Mouse (Mus musculus) ES-Bruce4 (cell line): Measurements from ENCODE around the gene 4930412O13Rik. TPM values are rescaled to one million over a fixed set of nuclear protein-coding genes. Genes with fewer than 3 reads are reported as not detected.
A peak's percentile ranks its signal among the peaks of the same experiment; 100 is the strongest.

ENCODE experiments used
- H3K27ac ChIP-seq: 2 replicates; pipeline ENCODE4 v1.5.1; 2012; ENCODE audit warnings: low read length, inconsistent platforms; ENCODE audit not compliant: insufficient read depth
- H3K27me3 ChIP-seq: 2 replicates; pipeline ENCODE4 v1.6.1; 2012; ENCODE audit warnings: mild to moderate bottlenecking, low read length, inconsistent platforms; ENCODE audit not compliant: control insufficient read depth, poor library complexity, insufficient read depth, severe bottlenecking
- H3K36me3 ChIP-seq: 2 replicates; pipeline ENCODE4 v1.6.1; 2012; ENCODE audit warnings: inconsistent platforms, mild to moderate bottlenecking, low read length, moderate library complexity; ENCODE audit not compliant: control insufficient read depth, poor library complexity, insufficient read depth, severe bottlenecking
- H3K4me1 ChIP-seq: one replicate; pipeline ENCODE4 v1.8.1; 2011; ENCODE audit warnings: low read length; ENCODE audit not compliant: control insufficient read depth, insufficient read depth
- H3K4me3 ChIP-seq: 2 replicates; pipeline ENCODE4 v1.5.1; 2011; ENCODE audit warnings: low read depth, mild to moderate bottlenecking, low read length
- H3K9ac ChIP-seq: 2 replicates; pipeline ENCODE4 v1.6.1; 2012; ENCODE audit warnings: low read depth, mild to moderate bottlenecking, inconsistent platforms; ENCODE audit not compliant: poor library complexity, severe bottlenecking
- H3K9me3 ChIP-seq: replicated peaks from 2 replicates; pipeline ENCODE4 v1.6.1; 2012; ENCODE audit warnings: mild to moderate bottlenecking, low read length, inconsistent platforms; ENCODE audit not compliant: control insufficient read depth, poor library complexity, insufficient read depth, severe bottlenecking
- CTCF ChIP-seq: IDR thresholded peaks from one replicate; pipeline ENCODE4 v1.8.1; 2011; ENCODE audit warnings: low read depth, low read length
- EP300 ChIP-seq: IDR thresholded peaks from 2 replicates; pipeline ENCODE4 v1.6.1; 2011; ENCODE audit warnings: low read depth, low read length; ENCODE audit not compliant: insufficient read depth
- POLR2A ChIP-seq: IDR thresholded peaks from one replicate; pipeline ENCODE4 v1.8.1; 2011; ENCODE audit warnings: low read length; ENCODE audit not compliant: insufficient read depth
- polyA plus RNA-seq: library from polyadenylated mRNA; stranded (reverse); fragments of >200 nt; gene quantifications from 2 replicates; pipeline ENCODE4 v1.2.4, GENCODE M21; 2011; ENCODE audit warnings: low read depth; ENCODE audit not compliant: missing spikeins, insufficient read depth, insufficient read length

4930412O13Rik gene
- polyA plus RNA-seq, 1 experiment = not detected

DNA sequence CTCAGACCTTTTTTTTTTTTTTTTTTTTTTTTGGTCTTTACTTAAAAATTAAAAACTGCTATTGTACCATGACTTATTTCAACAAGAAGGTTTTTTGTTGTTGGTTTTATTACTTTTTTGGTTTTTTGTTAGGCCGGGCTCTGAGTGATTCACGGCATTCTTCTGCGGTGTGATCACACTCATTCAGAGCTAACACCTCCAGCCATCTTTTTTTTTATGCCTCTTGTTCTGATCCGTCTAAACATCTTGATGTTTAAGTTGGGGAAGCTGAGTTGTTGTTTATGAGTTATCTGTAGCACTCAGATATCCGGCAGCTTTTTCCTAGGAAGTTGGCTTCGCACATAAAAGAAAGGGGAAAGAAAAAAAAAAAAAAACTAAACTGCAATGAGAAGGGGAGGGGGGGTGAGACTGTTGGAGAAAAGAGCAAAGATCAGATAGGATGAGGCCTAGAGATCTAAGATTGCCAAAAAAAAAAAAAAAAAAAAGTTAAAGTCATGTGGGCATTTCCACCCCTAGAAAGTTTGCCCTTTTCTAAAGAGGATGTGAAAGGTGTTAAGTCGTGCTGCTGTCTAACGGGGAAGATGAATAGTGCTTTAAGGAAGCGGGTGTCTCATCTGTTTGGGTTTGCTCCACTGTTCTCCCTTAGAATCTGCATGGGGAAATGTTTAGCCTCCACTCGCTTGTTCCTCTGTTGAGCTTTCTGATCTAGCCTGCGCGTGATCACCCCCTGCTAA, 13.8 kb upstream of the 4930412O13Rik start:
- H3K9me3 ChIP-seq = no peaks in the 10 kb centered on the region
- no peak overlapping the region for H3K4me3 ChIP-seq
- H3K27ac ChIP-seq = no peak overlapping the region
- H3K36me3 ChIP-seq = no peaks in the 10 kb centered on the region
- no peak for TF ChIP-seq CTCF
- TF ChIP-seq POLR2A = no peak
- TF ChIP-seq EP300 = no peak
- no peak overlapping the region for H3K9ac ChIP-seq
- no peaks in the 10 kb centered on the region; the same call in 1 of the 2 replicates for H3K27me3 ChIP-seq
- H3K4me1 ChIP-seq = no peaks in the 10 kb centered on the region

DNA sequence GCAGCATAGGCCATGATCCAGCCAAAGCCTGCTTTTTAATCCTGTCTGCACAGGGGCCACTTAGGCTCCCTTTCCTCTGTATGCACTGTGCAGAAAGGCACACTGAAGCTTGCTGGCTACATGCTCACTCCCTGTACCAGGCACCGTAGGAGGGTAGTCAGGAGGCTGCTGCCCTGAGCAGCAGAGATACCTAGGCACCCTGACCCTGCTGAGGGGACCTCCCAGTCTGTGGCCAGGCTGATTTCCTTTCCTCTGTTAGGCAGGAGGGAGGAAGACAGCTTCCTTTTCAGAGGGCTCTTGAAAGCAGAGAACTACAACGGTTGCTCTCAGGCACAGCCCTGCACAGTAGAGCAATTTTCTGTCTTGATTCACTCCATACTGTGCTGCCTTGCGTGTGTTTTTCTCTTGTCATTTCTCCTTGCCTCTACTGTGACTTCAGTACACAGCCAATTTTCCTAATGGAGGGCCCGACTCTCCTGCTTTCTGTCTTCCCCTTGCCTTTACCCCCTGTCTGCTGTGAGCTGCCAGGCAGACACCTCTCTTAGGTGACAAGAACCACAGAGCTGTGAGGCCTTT, 9.8 kb upstream of the 4930412O13Rik start:
- no peaks in the 10 kb centered on the region for H3K36me3 ChIP-seq
- H3K4me3 ChIP-seq = no peak overlapping the region
- TF ChIP-seq EP300 (no peak), CTCF (no peak), POLR2A (no peak)
- H3K27me3 ChIP-seq = peaks cover 29% of the 10 kb centered on the region
- H3K27ac ChIP-seq = no peak overlapping the region
- no peaks in the 10 kb centered on the region for H3K9me3 ChIP-seq
- no peaks in the 10 kb centered on the region for H3K4me1 ChIP-seq
- H3K9ac ChIP-seq = no peak overlapping the region

DNA sequence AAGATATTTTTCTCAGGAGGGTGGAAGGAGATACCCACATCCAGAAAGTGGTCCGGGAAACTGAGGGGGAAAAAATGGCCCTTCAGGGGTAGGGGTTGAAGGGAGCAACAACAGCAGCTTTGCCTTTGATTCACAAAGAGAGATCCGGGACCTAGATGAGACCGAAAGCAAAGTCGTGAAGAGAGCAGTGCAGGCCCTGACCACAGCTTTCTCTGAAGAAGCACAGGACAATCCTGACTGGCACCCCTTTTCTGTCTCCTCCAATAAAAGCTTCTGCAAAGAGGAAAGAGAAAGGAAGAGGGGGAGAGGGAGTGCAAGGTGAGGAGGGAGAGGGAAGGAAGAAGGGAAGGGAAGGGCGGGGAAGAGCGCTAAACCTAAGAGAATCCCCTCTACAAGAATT, 9.3 kb upstream of the 4930412O13Rik start:
- Histone ChIP-seq H3K4me1 (no peaks in the 10 kb centered on the region), H3K9me3 (no peaks in the 10 kb centered on the region), H3K36me3 (no peaks in the 10 kb centered on the region), H3K27ac (no peak overlapping the region), H3K9ac (no peak overlapping the region), H3K27me3 (peaks cover 35% of the 10 kb centered on the region), H3K4me3 (no peak overlapping the region)
- TF ChIP-seq EP300 (no peak), CTCF (no peak), POLR2A (no peak)

DNA sequence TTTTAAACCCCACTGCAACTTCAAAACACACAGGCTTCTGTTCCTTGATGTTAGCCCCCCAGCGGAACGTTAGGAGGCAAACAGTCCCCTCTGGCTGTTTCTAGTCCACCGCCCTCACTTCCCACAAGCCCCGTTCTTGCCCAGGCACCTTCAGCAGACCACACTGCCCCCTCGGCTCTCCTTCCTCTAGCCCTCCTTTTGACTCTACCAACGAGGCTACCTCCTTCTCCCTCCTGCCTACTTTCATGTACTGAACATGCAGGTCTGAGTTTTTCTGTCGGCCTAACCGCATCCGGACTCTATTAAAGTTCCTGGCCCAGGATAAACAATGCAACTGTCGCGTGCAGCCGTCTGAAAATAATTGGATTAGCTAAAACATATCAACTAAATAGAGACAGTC, 8.4 kb upstream of the 4930412O13Rik start:
- Histone ChIP-seq H3K27ac (no peak overlapping the region), H3K9ac (peak overlapping the region; percentile 42; the same call in 1 of the 2 replicates), H3K36me3 (no peaks in the 10 kb centered on the region), H3K27me3 (peaks cover 36% of the 10 kb centered on the region), H3K9me3 (no peaks in the 10 kb centered on the region), H3K4me3 (peak overlapping the region; percentile 28; the same call in 1 of the 2 replicates), H3K4me1 (no peaks in the 10 kb centered on the region)
- TF ChIP-seq POLR2A = no peak
- no peak for TF ChIP-seq CTCF
- no peak for TF ChIP-seq EP300

DNA sequence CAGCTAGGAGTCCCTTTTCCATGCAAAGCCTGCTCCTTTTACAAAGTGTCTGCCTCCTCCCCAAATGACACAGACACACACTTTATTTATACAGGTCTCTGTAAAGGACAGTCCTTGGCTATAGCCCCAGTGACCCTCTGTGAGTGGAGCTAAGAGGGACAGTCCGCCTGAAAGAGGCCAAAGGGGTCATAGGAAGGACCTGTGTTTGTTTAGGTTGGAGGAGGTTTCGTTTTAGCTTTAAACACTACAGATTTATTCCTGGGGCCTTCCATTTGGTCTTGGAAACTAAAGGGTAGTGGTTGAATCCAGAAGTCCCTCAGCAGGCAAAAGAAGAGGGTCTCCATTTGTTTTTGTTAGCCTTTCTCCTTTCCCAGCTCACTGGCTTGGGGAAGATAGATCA, 7.3 kb upstream of the 4930412O13Rik start:
- no peaks in the 10 kb centered on the region for H3K9me3 ChIP-seq
- no peaks in the 10 kb centered on the region for H3K36me3 ChIP-seq
- TF ChIP-seq POLR2A (no peak), EP300 (no peak), CTCF (no peak)
- H3K27me3 ChIP-seq = peaks cover 41% of the 10 kb centered on the region
- no peaks in the 10 kb centered on the region for H3K4me1 ChIP-seq
- H3K9ac ChIP-seq = no peak overlapping the region
- no peak overlapping the region for H3K4me3 ChIP-seq
- no peak overlapping the region for H3K27ac ChIP-seq

DNA sequence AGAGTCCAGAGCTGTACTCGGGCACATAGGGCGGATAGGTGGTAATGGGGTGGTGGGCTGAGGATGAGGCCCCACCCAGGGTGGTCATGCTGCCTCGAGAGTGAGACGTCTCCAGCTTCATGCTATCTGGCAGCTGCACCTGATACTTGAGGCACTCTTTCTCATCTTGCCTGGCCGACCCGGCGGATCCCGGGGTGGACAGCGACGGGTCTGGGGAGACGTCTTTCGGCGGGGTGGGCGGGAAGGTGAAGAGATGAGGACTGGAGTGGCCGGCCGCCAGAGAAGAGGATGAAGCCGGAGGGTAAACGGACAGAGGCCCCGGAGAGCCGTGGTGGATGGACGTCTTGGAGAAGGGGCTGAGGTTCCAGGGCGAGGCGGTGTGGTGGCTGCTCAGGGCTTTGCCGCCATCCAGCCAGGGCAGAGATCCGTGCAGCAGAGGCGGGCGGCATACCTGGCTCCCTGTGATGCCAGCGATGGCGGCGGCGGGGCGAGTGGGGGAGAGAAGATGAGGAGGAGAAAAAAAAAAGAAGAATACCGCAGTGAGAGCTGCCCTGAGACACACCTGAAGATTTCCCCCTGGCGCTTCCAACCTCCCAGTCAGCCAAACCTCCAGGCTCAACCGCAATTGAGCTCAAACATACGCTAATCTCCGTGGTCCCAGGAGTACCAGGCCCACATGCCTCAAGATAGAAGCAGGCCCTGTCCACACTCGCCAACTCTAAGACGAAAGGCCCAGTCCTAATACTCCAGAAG, 6.4 kb upstream of the 4930412O13Rik start:
- peak overlapping the region; percentile 41 for H3K4me3 ChIP-seq

More for the DNA sequence above, 6.4 kb upstream of the 4930412O13Rik start:
- Histone ChIP-seq H3K36me3 (no peaks in the 10 kb centered on the region), H3K9me3 (no peaks in the 10 kb centered on the region), H3K9ac (no peak overlapping the region), H3K27me3 (peaks cover 41% of the 10 kb centered on the region), H3K4me1 (no peaks in the 10 kb centered on the region), H3K27ac (no peak overlapping the region)
- TF ChIP-seq CTCF = no peak
- TF ChIP-seq EP300 = no peak
- TF ChIP-seq POLR2A = no peak
